Mouse (Mus musculus) olfactory bulb, adult 2 months (tissue): ENCODE measurements around the gene Ccdc172.

ENCODE experiments used
- CTCF ChIP-seq: fragments of 200-500 bp; IDR thresholded peaks from 2 replicates; pipeline ENCODE4 v1.5.1; 2012; ENCODE audit warnings: low read depth, mild to moderate bottlenecking, low read length, moderate library complexity; ENCODE audit not compliant: insufficient read depth
- POLR2A ChIP-seq: fragments of 200-500 bp; IDR thresholded peaks from 2 replicates; pipeline ENCODE4 v1.6.1; 2012; ENCODE audit warnings: mild to moderate bottlenecking, low read depth, low read length, moderate library complexity; ENCODE audit not compliant: insufficient read depth

DNA sequence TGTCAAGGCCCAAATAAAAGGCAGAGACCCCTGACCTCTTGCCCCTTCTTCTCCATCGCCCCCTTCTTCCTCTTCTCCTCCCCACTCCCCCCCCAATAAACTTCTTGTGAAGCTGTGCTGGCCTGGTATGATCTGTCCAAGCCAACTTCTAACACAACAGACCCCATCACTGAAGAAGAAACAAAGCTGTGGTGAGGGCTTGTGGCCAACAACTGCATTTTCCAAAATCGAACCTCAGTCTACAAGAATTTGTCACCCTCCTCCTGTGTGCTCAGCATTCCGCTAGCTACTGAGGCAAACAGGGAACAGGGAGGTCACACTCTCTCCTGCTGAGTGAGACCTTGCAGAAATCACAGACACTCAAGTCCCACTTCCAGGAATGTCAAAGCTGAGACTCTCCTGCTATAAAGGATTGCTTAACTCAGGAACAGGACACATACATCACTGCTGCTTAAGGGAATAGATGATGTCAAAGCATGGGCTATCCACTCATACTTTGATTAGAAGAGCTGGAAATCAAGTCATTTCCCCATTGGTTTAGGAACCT lies 12.3 kb upstream of the Ccdc172 start:
- TF ChIP-seq POLR2A (no peak), CTCF (no peak)
